Mouse (Mus musculus) urinary bladder, postnatal 10 days (tissue): ENCODE measurements around the gene Fam117b.

ENCODE experiments used
- DNase-seq: peaks from one replicate; pipeline ENCODE4 v3.0.0; 2022; ENCODE audit warnings: low spot score

The Fam117b gene

DNA sequence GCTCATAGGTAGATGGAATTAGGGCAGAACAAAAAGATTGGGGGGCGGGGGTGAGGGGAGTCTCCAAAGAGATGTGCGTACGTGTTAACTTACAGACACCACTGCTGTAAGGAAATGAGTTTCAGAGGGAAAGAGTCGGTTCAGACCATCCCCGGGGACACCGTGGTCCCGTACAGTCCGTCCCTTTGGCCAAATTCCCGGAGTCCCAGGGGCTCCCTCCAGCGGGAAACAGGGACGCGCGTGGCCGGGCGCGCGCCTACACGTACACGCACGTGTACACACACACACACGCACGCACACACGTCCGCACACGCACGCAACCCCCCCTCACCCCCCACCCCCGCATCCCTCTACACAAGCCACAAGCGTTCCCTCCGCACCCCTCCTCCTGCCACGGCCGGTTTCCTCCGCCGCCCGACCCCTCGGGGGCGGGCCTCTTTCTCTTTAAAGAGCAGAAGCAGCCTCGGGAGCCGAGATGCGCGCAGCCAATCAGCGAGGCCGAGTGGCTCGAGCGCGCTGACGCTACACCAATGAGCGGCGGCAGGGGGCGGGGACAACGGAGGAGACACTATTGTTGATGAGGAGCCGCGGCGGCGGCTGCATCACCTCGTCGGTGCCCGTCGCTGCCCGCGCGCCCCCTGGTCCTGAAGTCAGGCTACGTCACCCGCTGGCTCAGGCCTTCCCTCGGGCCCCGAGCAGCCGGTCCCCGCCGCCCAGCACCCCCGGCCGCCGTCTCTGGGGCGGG, at the start of gene Fam117b:
Fam117b (plus strand) TSS at position 594 of the 745 bp plus-strand sequence.
- DNase-seq: peak; percentile 94

GRCm38 (mm10) chr1:59868041-59868440, 44.8 kb upstream of the Fam117b start:
- DNase-seq: no peak

DNA sequence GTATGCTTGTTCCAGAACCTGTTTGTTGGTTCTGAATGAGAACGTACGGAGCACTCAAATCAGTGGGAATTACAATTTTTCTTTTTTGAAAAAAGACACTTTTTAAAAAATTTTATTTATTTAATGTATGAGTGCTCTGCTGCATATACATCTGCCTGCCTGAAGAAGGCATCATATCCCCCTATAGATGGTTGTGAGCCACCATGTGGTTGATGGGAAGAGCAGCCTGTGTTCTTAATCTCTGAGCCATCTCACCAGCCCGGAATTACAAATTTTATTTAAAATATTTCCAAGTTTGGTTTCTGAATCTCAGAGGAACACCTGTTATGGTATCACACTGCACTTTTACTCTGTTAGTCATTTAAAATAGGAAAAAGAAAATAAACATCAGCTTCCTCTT, 38.8 kb upstream of the Fam117b start:
- DNase-seq: no peak

GRCm38 (mm10) chr1:59878098-59878497, 34.7 kb upstream of the Fam117b start:
- DNase-seq: no peak

GRCm38 (mm10) chr1:59883349-59884134, 29.3 kb upstream of the Fam117b start:
- DNase-seq: peak; percentile 39

DNA sequence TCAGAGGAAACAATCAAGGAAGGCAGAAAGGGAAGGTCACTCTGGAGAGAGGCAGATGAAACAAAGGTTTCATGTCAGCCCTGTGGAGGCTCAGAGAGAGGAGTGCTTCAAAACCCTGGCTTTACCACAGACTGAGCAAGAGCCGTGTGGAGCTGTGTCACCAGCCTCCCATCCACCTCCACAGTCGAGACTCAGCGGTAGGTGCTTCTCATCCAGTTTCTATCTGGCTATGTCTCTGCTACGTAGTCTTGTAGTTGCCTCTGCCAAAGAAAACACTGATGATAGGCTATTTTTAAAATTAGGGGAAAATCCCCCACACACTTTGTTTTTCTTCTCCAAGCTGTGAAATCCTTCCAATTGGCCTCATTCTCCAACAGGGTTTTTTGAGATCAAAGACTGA, 25.9 kb upstream of the Fam117b start:
- DNase-seq: no peak

DNA sequence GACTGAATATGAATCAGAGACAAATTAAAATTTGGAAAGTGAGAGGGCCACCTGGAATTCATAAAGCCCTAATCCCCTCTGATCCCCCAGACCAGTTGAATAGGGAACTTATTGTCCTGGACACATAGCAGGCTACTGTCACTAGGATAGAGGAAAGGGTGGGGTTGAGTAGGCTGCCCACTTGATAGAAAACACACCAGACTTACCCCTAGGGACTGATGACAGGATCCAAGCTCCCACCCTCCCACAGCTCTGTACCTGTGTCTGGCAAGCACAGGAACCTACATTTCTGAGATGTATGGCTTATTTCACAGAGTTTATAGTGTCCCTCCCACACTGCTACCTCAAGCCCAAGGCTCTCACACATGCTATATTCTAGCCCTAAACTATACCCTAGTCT, 24.8 kb upstream of the Fam117b start:
- DNase-seq: no peak

GRCm38 (mm10) chr1:59891185-59891584, 21.6 kb upstream of the Fam117b start:
- DNase-seq: no peak

DNA sequence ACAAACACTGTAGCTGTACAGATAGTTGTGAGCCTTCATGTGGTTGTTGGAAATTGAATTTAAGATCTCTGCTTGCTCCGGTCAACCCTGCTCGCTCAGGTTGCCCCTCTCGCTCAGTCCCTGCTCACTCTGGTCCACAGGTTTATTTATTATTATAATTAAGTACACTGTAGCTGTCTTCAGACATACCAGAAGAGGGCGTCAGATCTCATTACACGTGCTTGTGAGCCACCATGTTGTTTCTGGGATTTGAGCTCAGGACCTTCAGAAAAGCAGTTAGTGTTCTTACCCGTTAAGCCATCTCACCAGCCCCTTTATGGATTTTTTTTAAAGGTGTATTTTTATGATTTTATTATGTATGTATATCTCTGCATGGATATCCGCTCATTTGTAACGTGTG, 20.0 kb upstream of the Fam117b start:
- no peak for DNase-seq

DNA sequence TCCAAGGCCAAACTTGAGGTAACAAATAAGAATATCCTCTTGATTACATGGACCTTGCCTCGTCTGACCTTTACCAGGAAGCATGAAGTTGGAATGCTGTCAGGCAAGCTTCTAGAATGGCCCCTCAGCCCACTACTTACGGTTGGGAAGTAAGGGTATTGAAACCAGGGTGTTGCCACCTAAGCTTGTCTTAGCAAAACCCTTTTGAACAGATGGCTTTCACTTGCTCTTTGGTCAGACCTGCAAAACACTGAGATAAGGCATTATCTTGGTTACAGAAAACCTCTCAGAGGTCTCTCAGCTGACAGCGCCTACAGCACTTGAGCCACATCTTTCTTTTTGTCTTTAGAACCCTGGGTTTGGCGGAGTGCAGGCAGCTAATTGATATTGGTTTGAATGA, 18.8 kb upstream of the Fam117b start:
- no peak for DNase-seq

- no peak for DNase-seq
These were observed 17.4 kb upstream of the Fam117b start for GRCm38 (mm10) chr1:59895456-59895855.

DNA sequence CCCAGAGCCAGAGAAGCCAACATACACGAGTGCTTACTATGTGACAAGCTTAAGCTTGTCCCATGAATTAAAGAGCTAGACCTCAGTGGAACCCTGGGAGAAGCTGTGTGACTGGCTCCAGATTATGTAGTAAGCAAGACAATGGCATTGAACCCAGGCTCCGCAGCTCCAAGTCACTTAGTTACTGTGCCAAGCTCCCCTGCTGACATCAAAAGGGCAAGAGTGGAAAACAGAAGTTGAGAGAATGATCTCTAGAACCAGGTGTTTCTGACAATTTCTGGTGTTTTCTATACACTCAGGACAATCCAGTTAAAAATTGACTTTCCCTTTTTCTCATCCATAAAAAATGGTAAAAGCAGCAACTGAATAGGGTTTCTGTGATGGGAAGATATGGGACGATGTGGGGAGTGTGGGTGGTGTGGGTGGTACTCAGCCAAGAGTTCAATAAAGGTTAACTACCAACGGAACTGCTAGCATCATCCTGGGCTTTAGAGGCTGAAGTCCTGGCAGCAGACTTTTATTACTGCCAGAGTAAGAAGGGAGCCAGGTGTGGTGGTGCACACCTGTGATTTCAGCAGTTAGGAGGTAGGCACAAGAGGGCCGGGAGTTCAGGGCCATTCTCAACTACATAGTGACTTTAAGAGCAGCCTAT, 15.5 kb upstream of the Fam117b start:
- DNase-seq: no peak

DNA sequence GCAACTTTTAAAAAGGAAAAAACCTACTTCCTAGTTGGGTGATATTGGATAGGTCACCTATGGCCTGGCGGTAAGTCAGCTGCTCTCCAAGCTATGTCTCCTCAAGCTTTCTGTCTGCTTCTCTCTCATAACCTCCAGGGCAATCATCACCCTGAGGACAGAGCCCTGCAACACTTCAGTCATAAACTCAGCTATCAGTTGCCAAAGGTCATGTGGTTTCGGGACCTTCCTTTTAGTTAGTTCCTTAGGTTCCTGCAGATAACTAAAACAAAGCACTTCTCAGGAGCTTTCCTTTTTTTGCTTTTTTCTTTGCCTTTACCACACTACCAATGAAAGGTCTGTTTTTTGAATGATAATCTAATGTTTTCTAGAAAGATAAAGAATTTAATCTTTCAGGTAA, 13.1 kb upstream of the Fam117b start:
- no peak for DNase-seq

DNA sequence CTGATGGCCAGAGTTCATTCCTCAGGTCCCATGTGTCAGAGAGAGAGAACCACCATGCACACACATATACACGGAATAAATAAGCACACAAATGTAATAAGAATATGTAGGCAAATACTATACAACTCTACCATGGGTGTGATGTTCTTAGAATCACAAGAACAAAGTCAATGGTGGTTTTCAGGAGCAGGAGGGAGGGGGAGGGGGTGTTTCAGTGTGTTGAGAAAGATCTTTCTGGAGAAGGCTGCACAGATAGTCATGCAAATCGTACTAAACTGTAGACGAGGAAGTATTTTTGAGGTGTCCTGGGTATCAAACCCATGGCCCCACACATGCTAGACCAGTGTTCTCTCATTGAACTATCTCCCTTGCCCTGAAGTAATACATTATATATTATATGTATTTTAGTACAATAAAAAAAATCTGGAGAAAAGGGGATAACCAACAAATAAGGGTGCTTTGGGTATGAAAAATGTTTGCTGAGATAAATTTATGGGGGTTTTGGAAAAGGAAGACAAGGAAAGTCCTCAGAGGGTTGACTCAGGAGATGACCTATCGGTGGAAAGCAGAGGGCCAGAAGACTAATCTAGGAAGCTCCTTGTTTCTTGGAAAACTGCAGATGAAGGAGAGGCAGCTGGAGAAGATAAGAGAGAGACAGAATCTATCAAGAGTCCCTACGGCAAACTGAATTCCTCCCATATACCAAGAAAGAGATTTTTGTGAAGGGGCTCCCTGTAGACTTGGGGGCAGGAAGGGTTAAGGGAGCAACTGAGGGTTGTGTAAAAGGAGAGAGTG, 11.5 kb upstream of the Fam117b start:
- no peak for DNase-seq

DNA sequence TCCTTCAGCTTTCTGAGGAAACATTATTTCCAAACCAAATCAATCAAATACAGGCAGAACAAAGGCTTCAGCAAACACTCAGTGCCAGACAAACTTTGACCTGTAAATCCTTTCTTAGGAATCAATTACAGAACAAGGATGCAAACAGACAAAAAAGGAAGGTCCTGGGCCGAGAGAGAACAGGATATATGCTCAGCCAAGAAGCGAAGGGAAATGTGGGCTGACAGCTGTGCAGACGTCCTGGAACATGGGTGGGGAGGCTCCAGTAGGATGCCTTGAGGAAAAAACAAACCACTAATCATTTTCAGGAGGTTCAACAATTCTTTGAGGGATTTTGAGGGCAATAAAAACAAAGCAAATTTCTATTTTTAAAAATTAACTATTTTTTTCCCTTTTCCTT, 10.2 kb upstream of the Fam117b start:
- no peak for DNase-seq

DNA sequence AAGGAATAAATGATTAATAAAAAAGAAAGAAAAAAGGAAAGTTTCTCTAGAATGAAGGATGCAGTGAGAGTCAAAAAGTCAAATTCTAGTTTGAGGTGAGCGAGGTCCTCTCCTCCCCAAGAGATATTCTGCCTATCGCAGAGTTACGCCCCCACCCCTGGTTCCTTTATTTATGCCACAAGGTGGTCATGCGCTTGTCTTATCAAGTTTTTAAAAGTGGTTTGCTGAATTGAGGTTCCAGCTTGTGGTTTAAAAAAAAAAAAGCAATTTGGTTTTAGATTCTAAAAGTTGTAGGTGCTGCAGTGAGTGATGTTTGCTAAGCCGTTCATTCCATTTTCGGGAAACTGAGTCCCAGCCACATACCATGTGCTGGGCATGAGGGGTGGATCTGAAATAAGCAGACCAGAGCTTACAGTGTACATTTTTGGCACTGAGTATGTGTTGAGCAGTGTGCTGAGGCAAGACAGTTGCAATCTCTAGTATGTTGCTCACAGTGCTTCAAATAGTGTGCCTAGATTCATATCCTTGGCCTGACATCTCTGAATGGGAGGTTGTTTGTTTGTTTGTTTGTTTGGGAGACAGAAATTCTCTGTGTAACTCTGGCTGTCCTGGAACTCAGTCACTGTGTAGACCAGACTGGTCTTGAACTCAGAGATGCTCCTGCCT, 8.0 kb upstream of the Fam117b start:
- no peak for DNase-seq

DNA sequence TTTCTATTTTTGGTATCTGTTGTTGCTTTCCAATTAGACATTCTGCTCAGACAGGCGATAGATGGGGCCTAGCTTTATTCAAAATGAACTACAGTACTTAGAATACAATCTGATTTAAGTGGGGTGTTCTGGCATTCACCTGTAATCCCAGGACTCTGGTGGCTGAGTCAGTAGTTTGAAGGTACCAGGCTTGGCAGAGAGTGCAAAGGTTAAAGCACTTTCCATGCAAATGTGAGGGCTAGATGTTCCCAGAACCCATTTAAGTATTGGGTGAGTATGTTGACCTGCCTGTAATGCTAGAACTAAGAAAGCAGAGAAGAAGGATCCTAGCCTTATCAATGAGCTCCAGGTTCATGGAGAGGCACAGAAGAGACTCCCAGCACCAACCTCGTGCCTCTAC, 6.9 kb upstream of the Fam117b start:
- no peak for DNase-seq

DNA sequence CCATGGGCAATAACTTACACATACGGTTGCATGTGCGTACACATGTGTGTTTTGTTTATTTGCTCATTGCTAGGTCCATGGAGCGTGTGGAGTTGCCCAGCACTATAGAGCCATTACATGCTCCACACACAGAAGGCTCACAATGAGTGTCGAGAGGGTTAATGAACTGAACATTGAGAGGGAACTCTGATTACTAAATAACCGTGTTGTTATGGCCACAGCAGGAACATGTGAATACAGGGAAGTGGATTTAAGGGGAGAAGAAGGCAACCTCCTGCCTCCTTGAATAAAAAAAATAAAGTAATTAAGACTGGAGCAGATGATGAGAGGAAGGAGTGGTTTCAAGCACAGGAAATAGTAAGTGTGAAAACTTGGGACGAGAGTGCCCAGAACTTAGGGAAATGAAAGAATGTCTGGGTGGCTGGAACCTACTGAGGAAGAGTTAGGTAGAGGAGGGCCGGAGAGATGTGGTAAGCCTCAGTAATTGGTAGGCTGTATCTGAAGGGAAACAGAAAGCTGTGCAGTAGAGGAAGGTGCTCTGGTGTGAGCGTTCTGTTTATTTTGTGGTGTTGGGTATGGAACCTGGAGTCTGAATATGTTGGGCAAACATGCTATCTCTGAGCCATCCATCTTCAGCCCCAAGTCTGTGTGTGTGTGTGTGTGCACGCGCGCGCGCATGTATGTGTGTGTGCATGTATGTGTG, 5.8 kb upstream of the Fam117b start:
- DNase-seq: no peak

DNA sequence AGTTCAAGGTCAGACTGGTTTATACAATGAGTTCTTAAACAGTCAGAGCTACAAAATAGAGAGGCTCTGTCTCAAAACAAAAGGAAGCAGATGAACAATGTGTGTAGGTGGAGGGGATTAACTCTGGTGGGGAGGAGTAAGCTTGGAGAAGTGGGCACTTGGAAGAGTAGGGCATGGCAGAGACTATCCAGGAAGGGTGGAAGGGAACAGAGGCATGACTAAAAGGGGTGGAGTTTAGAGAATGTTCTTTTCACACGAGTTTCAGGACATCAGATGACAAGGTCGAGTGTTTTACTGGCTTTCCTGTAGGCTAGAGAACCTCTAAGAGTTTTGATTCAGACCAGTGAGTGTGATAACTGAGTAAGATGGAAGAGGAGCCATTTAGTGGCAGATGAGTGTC, 5.1 kb upstream of the Fam117b start:
- DNase-seq: no peak

DNA sequence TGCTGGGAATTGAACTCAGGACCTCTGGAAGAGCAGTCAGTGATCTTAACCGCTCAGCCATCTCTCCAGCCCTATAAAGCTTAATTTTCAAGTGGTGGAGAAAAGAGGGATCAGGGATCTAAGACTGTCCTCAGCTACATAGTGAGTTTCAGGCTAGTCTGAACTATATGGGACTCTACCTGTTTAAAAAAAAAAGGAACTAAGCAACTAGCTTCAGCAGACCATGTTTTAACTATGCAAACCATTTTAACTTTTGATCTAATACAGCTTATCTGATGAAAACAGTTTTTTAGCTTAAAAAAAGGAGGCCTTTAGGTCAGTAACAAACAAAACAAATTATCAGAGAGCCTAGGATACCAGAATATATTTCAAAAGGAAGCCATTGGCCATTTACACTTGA, 1.9 kb upstream of the Fam117b start:
- DNase-seq: no peak
